Mouse (Mus musculus) cortical plate, adult 2 months (tissue): Measurements from ENCODE around the gene Dmrtc1a. TPM values are rescaled to one million over a fixed set of nuclear protein-coding genes. Genes with fewer than 3 reads are reported as not detected.
"Not testable (repeated sequence)": the region's sequence is repeated elsewhere in the genome, so short reads cannot be mapped to it uniquely, and the experiment has no call there.

Source experiments
- H3K27ac ChIP-seq: fragments of 200-500 bp; 2 replicates; pipeline ENCODE4 v1.5.1; 2012; ENCODE audit warnings: low read length, control low read depth, inconsistent platforms; ENCODE audit not compliant: insufficient read depth
- H3K4me1 ChIP-seq: fragments of 200-500 bp; 2 replicates; pipeline ENCODE4 v1.6.1; 2011; ENCODE audit warnings: low read length; ENCODE audit not compliant: control insufficient read depth, insufficient read depth
- H3K4me3 ChIP-seq: fragments of 200-500 bp; 2 replicates; pipeline ENCODE4 v1.5.1; 2011; ENCODE audit warnings: mild to moderate bottlenecking, low read length, control low read depth; ENCODE audit not compliant: insufficient read depth
- CTCF ChIP-seq: fragments of 200-500 bp; IDR thresholded peaks from 2 replicates; pipeline ENCODE4 v1.5.1; 2011; ENCODE audit warnings: mild to moderate bottlenecking, control low read depth, low read length; ENCODE audit not compliant: insufficient read depth; ENCODE audit errors: extremely low read depth
- POLR2A ChIP-seq: fragments of 200-500 bp; IDR thresholded peaks from 2 replicates; pipeline ENCODE4 v1.6.1; 2011; ENCODE audit warnings: mild to moderate bottlenecking, low read length, control low read depth; ENCODE audit not compliant: insufficient read depth; ENCODE audit errors: extremely low read depth
- polyA plus RNA-seq: library from polyadenylated mRNA; depleted of rRNA; stranded (reverse); fragments of >200 nt; gene quantifications from 2 replicates; pipeline ENCODE4 v1.2.3, GENCODE M21; 2012; rRNA removed

The Dmrtc1a gene
- polyA plus RNA-seq: 7.9 and 8.6 TPM in 2 replicates

DNA sequence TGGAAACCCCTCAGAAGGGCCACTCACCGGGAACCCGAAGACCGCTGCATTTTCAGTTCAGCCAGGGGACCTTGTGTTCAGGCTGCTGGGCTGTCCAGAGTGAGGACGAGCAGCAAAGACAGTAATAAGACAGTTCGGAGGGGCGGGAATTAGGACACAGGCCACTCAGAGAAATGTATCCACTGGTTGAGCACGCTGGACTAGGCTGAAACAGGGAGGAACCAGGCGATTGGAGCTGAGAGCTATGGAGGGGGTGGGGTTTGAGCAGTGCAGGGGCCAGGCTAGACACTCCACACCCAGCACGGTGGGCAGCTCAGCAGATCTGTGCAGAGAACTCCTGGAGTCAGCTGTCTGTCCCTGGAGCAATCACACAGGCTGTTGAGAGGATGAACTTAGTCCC is at the start of gene Dmrtc1a, which contains the start of gene 1700011M02Rik:
Gene Dmrtc1a, minus strand, starts transcription at position 101 of the 400 bp plus-strand sequence.
Gene 1700011M02Rik, plus strand, starts transcription at position 319 of the 400 bp plus-strand sequence.
- H3K27ac ChIP-seq: not testable (repeated sequence)

DNA sequence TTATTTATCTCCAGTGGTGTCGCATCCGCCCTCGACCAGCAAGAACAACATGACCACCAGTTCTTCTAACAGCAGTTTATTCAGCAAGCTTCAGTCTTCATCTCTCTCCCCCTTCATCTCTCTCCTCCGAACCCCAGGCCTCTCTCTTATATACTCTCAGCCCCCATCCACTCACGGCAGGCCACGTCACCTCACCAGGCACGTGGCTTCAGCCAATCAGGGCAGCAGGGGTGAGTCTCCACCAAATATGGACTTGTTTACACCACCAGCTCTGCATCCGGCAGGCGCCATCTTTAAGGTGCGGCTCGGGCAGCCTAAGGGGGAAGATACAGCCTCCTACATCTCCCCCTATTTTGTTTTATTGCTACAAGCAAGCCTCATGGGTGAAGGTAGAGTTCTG is 41.6 kb upstream of the Dmrtc1a start:
- H3K27ac ChIP-seq, H3K4me3 ChIP-seq, H3K4me1 ChIP-seq: not testable (repeated sequence)

More for the DNA sequence above, at the start of gene Dmrtc1a, which contains the start of gene 1700011M02Rik:
- H3K4me3 ChIP-seq, H3K4me1 ChIP-seq: not testable (repeated sequence)

DNA sequence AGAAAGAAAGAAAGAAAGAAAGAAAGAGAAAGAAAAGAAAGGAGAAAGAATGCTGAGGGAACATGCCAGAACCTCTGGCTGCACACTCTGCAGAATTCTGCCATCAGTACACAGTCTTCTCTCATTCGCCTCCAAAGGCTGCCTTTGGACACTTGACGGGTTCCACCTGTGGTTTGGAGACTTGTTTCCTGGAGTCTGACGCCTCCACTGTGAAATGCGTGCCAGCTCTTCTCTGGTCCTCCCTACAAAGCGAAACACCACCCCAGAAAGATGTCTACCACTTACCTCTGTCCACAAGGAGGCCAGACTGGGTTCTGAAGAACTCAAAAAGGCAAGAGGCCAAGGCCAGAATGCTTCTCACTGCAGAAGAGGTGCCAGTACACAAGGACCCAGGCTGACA is 28.3 kb upstream of the Dmrtc1a start:
- Histone ChIP-seq H3K4me1 (no peaks in the 10 kb centered on the region), H3K4me3 (no peak overlapping the region), H3K27ac (no peak overlapping the region)
- TF ChIP-seq POLR2A (no peak), CTCF (no peak)

DNA sequence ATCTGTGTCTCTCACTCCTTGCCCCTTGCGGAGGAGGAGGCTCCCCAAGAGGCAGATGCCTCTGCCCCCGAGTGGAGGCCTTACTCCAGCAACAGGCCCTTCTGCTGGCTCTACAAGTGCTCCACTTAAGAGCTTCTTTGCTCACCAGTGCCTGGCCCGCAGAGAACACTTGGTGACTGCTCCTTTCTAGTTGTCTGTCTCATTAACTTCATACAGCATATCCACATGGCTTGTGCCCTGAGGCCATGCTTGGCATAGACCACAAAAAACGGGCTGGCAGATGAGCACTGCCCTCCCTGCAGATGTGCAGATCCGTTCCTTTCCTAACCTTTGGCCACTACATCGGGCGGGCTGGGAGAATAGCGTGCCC is 25.9 kb upstream of the Dmrtc1a start:
- no peak overlapping the region for H3K27ac ChIP-seq
- no peaks in the 10 kb centered on the region for H3K4me1 ChIP-seq
- no peak for TF ChIP-seq POLR2A
- TF ChIP-seq CTCF: no peak
- peak overlapping the region; percentile 72; the same call in 1 of the 2 replicates for H3K4me3 ChIP-seq

DNA sequence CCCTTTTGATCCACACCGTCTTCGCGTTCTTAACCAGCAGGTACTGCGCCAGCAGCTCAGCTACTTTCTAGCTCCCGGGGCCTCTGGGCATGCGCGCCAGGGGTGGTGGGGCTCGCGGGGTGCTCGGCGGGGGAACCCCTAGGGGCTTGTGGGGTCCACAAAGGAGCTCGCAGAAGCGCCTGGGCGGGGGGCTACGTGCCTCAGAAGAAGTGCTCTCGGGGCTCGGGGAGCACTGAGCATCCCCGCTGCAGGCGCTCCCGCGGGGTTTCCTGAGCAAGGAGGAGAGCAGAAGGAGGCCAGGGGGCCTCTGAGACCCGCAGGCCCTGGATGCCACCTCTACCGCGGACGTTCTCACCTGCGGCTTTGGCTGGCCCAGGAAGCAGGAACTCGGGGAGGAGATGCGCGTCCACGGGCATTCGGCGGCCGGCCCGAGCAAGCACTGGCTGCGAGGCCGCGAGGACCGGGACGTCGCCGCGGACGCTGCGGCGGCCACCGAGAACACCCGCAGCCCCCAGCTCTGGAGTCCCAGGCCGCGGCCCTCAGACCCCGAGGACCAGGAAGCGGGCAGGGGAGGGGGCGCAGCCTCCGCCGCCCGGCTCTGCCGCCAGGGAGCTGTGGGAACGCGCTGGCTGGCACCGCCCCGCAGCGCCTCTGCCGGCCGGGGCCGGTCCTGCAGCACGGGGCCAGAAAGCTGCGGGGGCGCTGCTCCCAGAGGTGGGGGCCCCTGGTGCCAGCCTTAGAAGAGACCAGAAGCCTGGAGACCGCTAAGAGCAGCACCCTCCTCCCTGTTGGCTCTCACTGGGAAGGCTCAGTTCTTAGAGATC is 25.3 kb upstream of the Dmrtc1a start:
- Histone ChIP-seq H3K27ac (peak overlapping the region; percentile 42), H3K4me3 (peak overlapping the region; percentile 72), H3K4me1 (no peaks in the 10 kb centered on the region)
- TF ChIP-seq POLR2A: no peak
- 0 out of 2 replicates have a peak, but pooled peaks have one; percentile 18 for TF ChIP-seq CTCF

DNA sequence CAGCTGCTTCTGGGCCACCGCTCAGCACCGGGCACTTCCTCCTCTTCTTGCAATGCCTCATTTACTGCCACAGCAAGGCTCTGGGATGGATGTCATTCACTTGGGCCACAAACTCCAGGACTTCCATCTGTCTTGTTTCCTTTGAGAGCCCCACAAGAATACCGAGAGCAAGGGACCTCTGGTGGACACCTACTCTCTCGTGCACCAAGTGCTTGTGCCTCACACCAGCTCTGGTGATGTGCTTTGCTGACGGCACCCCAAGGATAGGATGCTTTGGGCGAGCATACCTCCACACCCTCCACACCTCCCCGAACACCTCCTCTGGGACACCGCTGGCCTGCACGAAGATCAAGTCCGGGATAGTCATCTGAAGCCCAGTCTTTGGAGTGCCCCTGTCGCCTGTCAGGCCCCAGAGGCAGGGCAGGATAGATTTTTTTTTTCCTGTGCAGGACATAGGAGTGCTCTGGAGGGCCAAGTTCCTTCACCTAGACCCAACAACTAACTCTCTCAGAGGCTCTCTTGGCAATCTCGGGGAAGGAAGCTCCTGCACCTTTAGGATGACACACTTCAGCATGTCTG is 24.6 kb upstream of the Dmrtc1a start:
- Histone ChIP-seq H3K27ac (no peak overlapping the region), H3K4me1 (no peaks in the 10 kb centered on the region), H3K4me3 (peak overlapping the region; percentile 72)
- no peak for TF ChIP-seq CTCF
- TF ChIP-seq POLR2A: no peak

DNA sequence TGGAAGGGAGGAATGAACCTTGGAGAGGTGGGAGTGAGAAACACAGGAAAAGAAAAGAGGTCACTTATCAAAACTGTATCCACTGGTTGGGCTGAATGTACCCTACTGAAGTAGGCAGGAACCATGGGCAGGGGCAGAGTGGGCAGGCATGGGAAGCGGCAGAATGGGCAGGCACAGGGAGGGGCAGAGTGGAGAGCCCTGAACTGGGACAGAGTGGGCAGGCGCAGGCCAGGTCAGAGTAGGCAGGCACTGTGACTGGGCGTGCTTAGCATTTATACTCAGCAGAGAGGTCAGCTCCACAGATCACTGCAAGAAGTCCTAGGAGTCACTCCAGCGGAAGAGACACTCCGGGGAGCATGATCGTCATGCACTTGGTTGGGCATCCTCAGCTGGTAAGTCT is 19.6 kb upstream of the Dmrtc1a start, which contains the start of gene 1700018G05Rik:
Gene 1700018G05Rik, plus strand, starts transcription at position 301 of the 400 bp plus-strand sequence.
- H3K27ac ChIP-seq, H3K4me1 ChIP-seq, H3K4me3 ChIP-seq: not testable (repeated sequence)

DNA sequence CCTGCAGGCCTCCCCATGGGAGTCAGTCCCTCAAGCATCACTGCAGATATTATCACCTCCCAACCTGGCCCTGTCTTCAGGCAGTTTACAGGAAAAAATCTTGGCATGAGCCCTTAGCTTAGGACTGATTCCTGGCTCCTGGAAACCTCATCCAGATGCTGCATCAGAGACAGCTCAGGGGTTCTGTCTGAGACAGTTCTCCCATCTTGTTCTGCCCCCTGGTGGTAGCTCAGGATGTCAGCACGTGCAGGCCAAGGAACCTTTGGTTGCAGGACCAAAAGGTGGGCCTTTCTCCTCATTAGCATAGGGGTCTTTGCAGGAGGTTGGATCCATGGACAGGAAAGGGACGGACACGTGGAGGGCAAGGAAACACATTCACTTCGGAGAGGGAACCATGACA is 18.2 kb upstream of the Dmrtc1a start:
- H3K27ac ChIP-seq, H3K4me3 ChIP-seq, H3K4me1 ChIP-seq: not testable (repeated sequence)
- TF ChIP-seq CTCF: 0 out of 2 replicates have a peak, but pooled peaks have one; percentile 16

DNA sequence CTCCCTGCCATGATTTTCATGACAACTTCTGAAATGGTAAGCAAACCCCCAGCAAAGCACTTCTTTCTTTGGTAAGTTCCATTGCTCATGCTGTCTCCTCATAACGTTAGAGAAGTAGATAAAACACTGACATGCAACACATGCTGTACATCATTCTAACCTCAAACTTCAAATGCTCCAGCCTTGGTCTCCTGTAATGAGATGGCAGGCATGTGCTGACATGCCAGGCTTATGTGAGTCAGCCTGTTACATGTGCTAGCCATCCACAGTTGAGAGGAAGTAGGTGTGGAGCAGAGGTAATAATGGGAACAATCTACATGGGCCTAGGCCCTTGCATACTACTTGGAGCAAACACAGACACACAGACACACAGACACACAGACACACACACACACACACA is 6.3 kb upstream of the Dmrtc1a start:
- not testable (repeated sequence) for H3K4me1 ChIP-seq, H3K27ac ChIP-seq, H3K4me3 ChIP-seq

DNA sequence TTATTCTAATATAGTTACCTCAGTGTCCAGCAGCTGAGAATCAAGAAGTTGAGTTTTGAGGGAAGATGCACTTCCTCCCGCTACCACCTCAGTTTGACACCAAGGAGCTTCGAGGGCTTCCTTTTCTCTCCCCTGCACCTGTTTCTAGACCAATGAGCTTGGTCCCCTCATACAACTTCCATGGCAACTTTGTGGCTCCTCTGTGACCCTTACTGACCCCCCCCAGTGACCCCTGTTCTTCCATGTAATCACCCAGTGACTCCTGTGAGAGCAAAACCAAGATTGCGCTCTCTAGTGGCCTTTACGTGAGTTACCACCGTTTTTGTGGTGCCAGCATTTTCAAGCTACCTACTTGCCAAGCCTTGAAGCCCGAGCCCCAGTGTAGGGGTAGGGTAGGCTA is 40.6 kb downstream of the Dmrtc1a start, which contains the start of gene 1700031F05Rik:
Gene 1700031F05Rik, minus strand, starts transcription at position 101 of the 400 bp plus-strand sequence.
- TF ChIP-seq CTCF (no peak), POLR2A (no peak)
- no peaks in the 10 kb centered on the region for H3K4me1 ChIP-seq
- no peak within 1 kb of the TSS for H3K27ac ChIP-seq

DNA sequence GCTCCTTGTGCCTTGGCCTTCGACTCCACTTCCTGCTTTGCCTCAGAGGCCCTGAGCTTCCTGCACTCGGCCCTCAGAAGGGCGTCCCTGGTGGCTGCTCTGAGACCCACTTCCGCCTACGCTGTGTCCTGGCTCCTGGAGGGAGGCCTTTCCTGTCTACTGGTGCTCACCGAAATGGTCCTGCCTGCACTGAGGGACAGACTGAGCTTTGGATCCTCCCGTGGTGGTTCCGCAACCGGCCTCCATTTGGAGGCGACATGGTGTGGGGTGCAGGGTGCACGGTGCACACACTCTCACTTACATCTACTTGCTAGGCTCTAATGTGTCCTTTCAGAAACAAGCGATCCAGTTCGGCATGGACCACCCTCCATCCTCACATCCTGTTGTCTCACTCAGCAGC is 54.0 kb downstream of the Dmrtc1a start, which contains the start of gene Dmrtc1c2:
Gene Dmrtc1c2, minus strand, starts transcription at position 101 of the 400 bp plus-strand sequence.
- H3K27ac ChIP-seq, H3K4me1 ChIP-seq, H3K4me3 ChIP-seq: not testable (repeated sequence)

More for the DNA sequence above, 40.6 kb downstream of the Dmrtc1a start, which contains the start of gene 1700031F05Rik:
- no peak within 1 kb of the TSS for H3K4me3 ChIP-seq

Other genes starting within 250 kb of the Dmrtc1a start
- gene Gm3880, start 221.7 kb downstream of the Dmrtc1a start, polyA plus RNA-seq: not detected in 2 replicates
- not detected in 2 replicates for gene Gm9112, start 201.1 kb downstream of the Dmrtc1a start, polyA plus RNA-seq
- gene Dmrtc1b, start 200.8 kb downstream of the Dmrtc1a start, polyA plus RNA-seq: not detected in 2 replicates
- not detected in 2 replicates for gene Dmrtc1c1, start 105.7 kb downstream of the Dmrtc1a start, polyA plus RNA-seq
- gene Dmrtc1c2, start 54.1 kb downstream of the Dmrtc1a start, polyA plus RNA-seq: not detected in 2 replicates
- not detected in 2 replicates for gene 1700031F05Rik, start 40.7 kb downstream of the Dmrtc1a start, polyA plus RNA-seq
- not detected in 2 replicates for gene 1700011M02Rik, start 218 bp upstream of the Dmrtc1a start, polyA plus RNA-seq
- gene 1700018G05Rik, start 19.7 kb upstream of the Dmrtc1a start, polyA plus RNA-seq: not detected in 2 replicates